In the genomic region with DNA sequence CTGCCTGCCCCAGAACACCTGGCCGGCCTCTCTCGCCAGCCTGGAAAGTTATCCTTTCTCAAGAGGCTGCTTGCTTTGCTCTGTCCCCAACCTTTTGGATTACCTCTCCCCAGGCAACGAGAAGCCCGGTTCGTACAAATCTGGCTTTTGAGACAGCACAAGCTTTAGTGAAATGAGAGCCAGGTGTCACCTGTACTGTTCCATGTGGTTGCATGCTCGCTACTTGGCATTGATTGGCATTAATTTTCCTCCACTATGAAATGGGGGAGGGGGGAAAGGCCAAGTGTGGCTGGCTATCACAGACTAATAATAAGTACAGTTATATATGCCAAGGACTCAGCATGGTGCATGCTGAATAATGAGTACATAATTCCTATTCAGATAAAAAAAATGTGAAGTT, we compare ENCODE assay signal across 11 mouse cellular contexts.
DNase-seq lines count a peak whose midpoint lies in the region.
"Had no signal": no experiment of that assay in that cellular context is flagged by ENCODE, and none has a peak within 500 bp of the region (broad histone marks: within the 10 kb centered on the region; RNA-seq: fewer than 3 reads in every experiment).

No protein-coding gene starts in this region.

- DNase-seq in cerebellum, postnatal 10 days, result peak; percentile 46 to 53
- DNase-seq in cerebellum, postnatal 4 days (ENCODE audit: low spot score in 2 of 2), result no peak
- DNase-seq in cerebellum, postnatal 25 days, result peak; percentile 14 to 22
- DNase-seq in cerebellum, adult 9-11 months, result no peak
- DNase-seq: adrenal gland, adult 2 months; adrenal gland, postnatal 10 days; adrenal gland, postnatal 25 days; cerebellum, adult 18-20 months; cerebellum, adult 8-10 months; embryo, embryonic 11 days; gastrocnemius, adult 2 months had no signal

Comparison
In these comparisons a context has a peak if more than half of its experiments do, and no peak if none do; other contexts are left out.
1. DNase-seq: peak in cerebellum, postnatal 10 days (2 of 2) and cerebellum, postnatal 25 days (2 of 2); none in cerebellum, postnatal 4 days (0 of 2) and cerebellum, adult 9-11 months (single experiment).